Mouse (Mus musculus) MEL (cell line): ENCODE measurements around the gene Gm26602. TPM values are rescaled to one million over a fixed set of nuclear protein-coding genes. Genes with fewer than 3 reads are reported as not detected.
"Not testable (repeated sequence)": the region's sequence is repeated elsewhere in the genome, so short reads cannot be mapped to it uniquely, and the experiment has no call there.

Experiments used
- DNase-seq: peaks from one replicate; pipeline ENCODE4 v3.0.0; 2011; ENCODE audit warnings: low read depth, low spot score
- H3K27ac ChIP-seq: 2 replicates; pipeline ENCODE4 v1.5.1; 2012; ENCODE audit warnings: low read depth, mild to moderate bottlenecking, control low read depth, low read length, moderate library complexity; ENCODE audit not compliant: control insufficient read depth
- H3K27me3 ChIP-seq, 2 experiments: fragments of 150-350 bp in 1 of 2; sonication (generic) in 1 of 2; 2 replicates each; pipeline ENCODE4 v1.6.1; 2012; ENCODE audit warnings: low read length in 2 of 2, mild to moderate bottlenecking in 2 of 2, improper control_type of control experiment in 1 of 2, moderate library complexity in 1 of 2; ENCODE audit not compliant: insufficient read depth in 2 of 2, control insufficient read depth in 1 of 2
- H3K36me3 ChIP-seq, 2 experiments: 2 replicates each; pipeline ENCODE4 v1.6.1; 2012 to 2014; ENCODE audit warnings: low read length in 2 of 2, improper control_type of control experiment in 1 of 2, inconsistent platforms in 1 of 2, mild to moderate bottlenecking in 1 of 2; ENCODE audit not compliant: insufficient read depth in 2 of 2, control insufficient read depth in 1 of 2
- H3K4me1 ChIP-seq, 2 experiments: fragments of 150-350 bp in 1 of 2; sonication (generic) in 1 of 2; 2 replicates each; pipeline ENCODE4 v1.6.1; 2012; ENCODE audit warnings: low read length in 2 of 2, improper control_type of control experiment in 1 of 2, mild to moderate bottlenecking in 1 of 2; ENCODE audit not compliant: insufficient read depth in 2 of 2, control insufficient read depth in 1 of 2
- H3K4me3 ChIP-seq, 2 experiments: fragments of 150-350 bp in 1 of 2; sonication (generic) in 1 of 2; 2 replicates each; pipeline ENCODE4 v1.5.1; 2012; ENCODE audit warnings: low read depth in 2 of 2, low read length in 2 of 2, mild to moderate bottlenecking in 2 of 2, moderate library complexity in 2 of 2, control low read depth in 1 of 2, improper control_type of control experiment in 1 of 2; ENCODE audit not compliant: control insufficient read depth in 1 of 2, insufficient read depth in 1 of 2
- H3K79me2 ChIP-seq: 2 replicates; pipeline ENCODE4 v1.6.1; 2012; ENCODE audit warnings: mild to moderate bottlenecking, low read length, moderate library complexity; ENCODE audit not compliant: control insufficient read depth, poor library complexity, insufficient read depth
- H3K9ac ChIP-seq: 2 replicates; pipeline ENCODE4 v1.6.1; 2012; ENCODE audit warnings: low read depth, mild to moderate bottlenecking, control low read depth, low read length, moderate library complexity; ENCODE audit not compliant: control insufficient read depth, poor library complexity, severe bottlenecking
- H3K9me3 ChIP-seq: fragments of 150-350 bp; sonication (generic); replicated peaks from 2 replicates; pipeline ENCODE4 v1.6.1; 2012; ENCODE audit warnings: mild to moderate bottlenecking, low read length, improper control_type of control experiment, moderate library complexity; ENCODE audit not compliant: insufficient read depth
- BHLHE40 ChIP-seq: IDR thresholded peaks from 2 replicates; pipeline ENCODE4 v1.6.1; 2012; ENCODE audit warnings: low read depth, mild to moderate bottlenecking, inconsistent platforms, low read length, improper control_type of control experiment, borderline replicate concordance
- E2F4 ChIP-seq: IDR thresholded peaks from 2 replicates; pipeline ENCODE4 v1.6.1; 2011; ENCODE audit warnings: low read depth, low read length, improper control_type of control experiment, borderline replicate concordance
- ELF1 ChIP-seq: IDR thresholded peaks from 2 replicates; pipeline ENCODE4 v1.6.1; 2014; ENCODE audit warnings: low read depth, mild to moderate bottlenecking, inconsistent platforms, low read length, improper control_type of control experiment, moderate library complexity
- GABPA ChIP-seq: IDR thresholded peaks from 2 replicates; pipeline ENCODE4 v1.6.1; 2012; ENCODE audit warnings: low read depth, mild to moderate bottlenecking, inconsistent platforms, low read length, improper control_type of control experiment, moderate library complexity
- HCFC1 ChIP-seq: IDR thresholded peaks from 2 replicates; pipeline ENCODE4 v1.6.1; 2012; ENCODE audit warnings: low read depth, mild to moderate bottlenecking, inconsistent platforms, low read length, improper control_type of control experiment, moderate library complexity
- MAFK ChIP-seq: IDR thresholded peaks from 2 replicates; pipeline ENCODE4 v1.6.1; 2011; ENCODE audit warnings: low read depth, mild to moderate bottlenecking, low read length, improper control_type of control experiment, borderline replicate concordance
- MAX ChIP-seq: IDR thresholded peaks from 2 replicates; pipeline ENCODE4 v1.6.1; 2011; ENCODE audit warnings: low read length, improper control_type of control experiment
- MEF2A ChIP-seq: IDR thresholded peaks from 2 replicates; pipeline ENCODE4 v1.6.1; 2014; ENCODE audit warnings: low read depth, mild to moderate bottlenecking, inconsistent platforms, low read length, improper control_type of control experiment; ENCODE audit not compliant: poor library complexity, insufficient replicate concordance, severe bottlenecking; ENCODE audit errors: extremely low read depth
- MYC ChIP-seq: IDR thresholded peaks from 2 replicates; pipeline ENCODE4 v1.6.1; 2011; ENCODE audit warnings: low read depth, mild to moderate bottlenecking, low read length, improper control_type of control experiment, moderate library complexity
- NELFE ChIP-seq: IDR thresholded peaks from 2 replicates; pipeline ENCODE4 v1.6.1; 2011; ENCODE audit warnings: low read depth, low read length, improper control_type of control experiment
- NRF1 ChIP-seq: IDR thresholded peaks from 2 replicates; pipeline ENCODE4 v1.6.1; 2014; ENCODE audit warnings: low read depth, mild to moderate bottlenecking, inconsistent platforms, low read length, improper control_type of control experiment, moderate library complexity; ENCODE audit not compliant: poor library complexity, insufficient read depth, severe bottlenecking
- POLR2AphosphoS2 ChIP-seq: IDR thresholded peaks from 2 replicates; pipeline ENCODE4 v1.6.1; 2011; ENCODE audit warnings: low read length, improper control_type of control experiment
- RAD21 ChIP-seq: IDR thresholded peaks from 2 replicates; pipeline ENCODE4 v1.6.1; 2011; ENCODE audit warnings: mild to moderate bottlenecking, low read depth, low read length, improper control_type of control experiment
- SMC3 ChIP-seq: IDR thresholded peaks from 2 replicates; pipeline ENCODE4 v1.6.1; 2011; ENCODE audit warnings: low read depth, low read length, improper control_type of control experiment
- TAL1 ChIP-seq: IDR thresholded peaks from 2 replicates; pipeline ENCODE4 v1.6.1; 2012; ENCODE audit warnings: mild to moderate bottlenecking, inconsistent platforms, low read length, moderate library complexity, mixed read lengths
- TCF12 ChIP-seq: IDR thresholded peaks from 2 replicates; pipeline ENCODE4 v1.6.1; 2014; ENCODE audit warnings: low read depth, mild to moderate bottlenecking, inconsistent platforms, low read length, improper control_type of control experiment, moderate library complexity
- UBTF ChIP-seq: IDR thresholded peaks from 2 replicates; pipeline ENCODE4 v1.6.1; 2012; ENCODE audit warnings: low read depth, mild to moderate bottlenecking, inconsistent platforms, low read length, improper control_type of control experiment, moderate library complexity, borderline replicate concordance; ENCODE audit not compliant: insufficient read depth
- USF1 ChIP-seq: IDR thresholded peaks from 2 replicates; pipeline ENCODE4 v1.6.1; 2014; ENCODE audit warnings: low read depth, mild to moderate bottlenecking, inconsistent platforms, low read length, improper control_type of control experiment, moderate library complexity
- USF2 ChIP-seq, 2 experiments: IDR thresholded peaks; 2 replicates each; pipeline ENCODE4 v1.6.1; 2011 to 2012; ENCODE audit warnings: improper control_type of control experiment in 2 of 2, low read length in 2 of 2, borderline replicate concordance in 1 of 2, inconsistent platforms in 1 of 2, low read depth in 1 of 2, mild to moderate bottlenecking in 1 of 2; ENCODE audit not compliant: insufficient read depth in 1 of 2
- ZC3H11A ChIP-seq: IDR thresholded peaks from 2 replicates; pipeline ENCODE4 v1.6.1; 2012; ENCODE audit warnings: low read depth, mild to moderate bottlenecking, inconsistent platforms, low read length, improper control_type of control experiment
- ZNF384 ChIP-seq: IDR thresholded peaks from 2 replicates; pipeline ENCODE4 v1.6.1; 2012; ENCODE audit warnings: low read depth, mild to moderate bottlenecking, inconsistent platforms, low read length, improper control_type of control experiment
- polyA plus RNA-seq, 2 experiments: library from polyadenylated mRNA; stranded (reverse) in 1 of 2; unstranded in 1 of 2; fragments of >175 nt in 1 of 2; fragments of >200 nt in 1 of 2; gene quantifications; 2 replicates each; pipeline versions ENCODE4 v1.2.1 to v1.2.4; 2012; ENCODE audit warnings: low replicate concordance in 2 of 2, low read depth in 1 of 2; ENCODE audit not compliant: insufficient read length in 2 of 2, insufficient read depth in 1 of 2, missing spikeins in 1 of 2
- total RNA-seq: library from RNA; depleted of rRNA; stranded (reverse); fragments of 300-350 nt; gene quantifications from 2 replicates; pipeline ENCODE4 v1.2.3, GENCODE M21; 2012

Gene Gm26602
- total and polyA plus RNA-seq, 3 experiments: 4.5 to 10.2 TPM; not detected in 1

DNA sequence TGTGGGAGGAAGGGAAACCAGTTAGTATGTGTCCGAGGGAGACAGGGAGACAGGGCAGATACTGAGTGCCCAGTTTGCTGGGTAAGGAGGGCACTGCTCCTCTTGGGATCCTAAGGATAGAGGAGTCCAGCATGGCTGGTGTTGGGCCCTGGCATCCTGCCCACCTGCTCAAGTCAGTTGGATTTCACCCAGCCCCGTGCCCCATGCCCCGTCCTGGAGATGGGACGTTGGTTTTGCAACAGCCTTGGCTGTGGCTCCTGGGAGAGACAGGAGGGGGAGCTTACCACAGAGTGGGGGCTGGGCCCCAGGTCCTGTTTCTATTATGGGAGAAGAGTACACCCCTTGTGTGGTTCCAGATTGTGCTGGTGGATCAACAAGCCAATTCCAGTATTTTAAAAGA is 26.2 kb upstream of the Gm26602 start:
- TF ChIP-seq MEF2A: no peak
- TF ChIP-seq ELF1: no peak
- no peak for TF ChIP-seq ZC3H11A
- no peak for TF ChIP-seq E2F4
- TF ChIP-seq BHLHE40: no peak
- no peak for TF ChIP-seq MAFK
- no peak for TF ChIP-seq TCF12
- no peak for TF ChIP-seq GABPA
- TF ChIP-seq USF1: no peak
- TF ChIP-seq UBTF: no peak
- no peak for TF ChIP-seq MAX
- TF ChIP-seq NRF1: no peak
- no peak for TF ChIP-seq NELFE
- no peak for TF ChIP-seq TAL1
- no peak for TF ChIP-seq MYC
- Histone ChIP-seq H3K4me3 (peak overlapping the region; percentile 13 to 50; a peak in 2 of 4 replicates), H3K27ac (no peak overlapping the region)

DNA sequence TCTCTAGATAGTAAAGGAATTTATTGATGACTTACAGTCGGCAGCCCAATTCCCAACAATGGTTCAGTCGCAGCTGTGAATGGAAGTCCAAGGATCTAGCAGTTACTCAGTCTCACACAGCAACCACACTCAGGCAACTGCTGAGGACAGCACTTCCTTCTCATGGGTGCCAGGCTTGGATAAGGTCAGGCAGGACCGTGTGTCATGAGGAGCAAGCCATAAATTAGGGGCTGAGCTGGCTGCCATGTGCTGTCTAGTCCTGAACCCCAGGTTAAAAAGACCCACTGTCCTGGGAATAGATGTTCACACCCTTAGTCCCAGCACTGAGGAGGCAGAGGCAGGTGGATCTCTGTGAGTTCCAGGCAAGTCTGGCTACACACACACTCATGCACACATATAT is 25.7 kb upstream of the Gm26602 start:
- H3K4me3 ChIP-seq, DNase-seq, H3K27me3 ChIP-seq, H3K27ac ChIP-seq, H3K79me2 ChIP-seq, H3K9me3 ChIP-seq, H3K9ac ChIP-seq: not testable (repeated sequence)
- Histone ChIP-seq H3K36me3 (peaks cover 0 to 10% of the 10 kb centered on the region in 2 experiments; a peak in 2 of 4 replicates), H3K4me1 (peaks cover 6 to 34% of the 10 kb centered on the region in 2 experiments; a peak in 3 of 4 replicates)

More for the DNA sequence above, 26.2 kb upstream of the Gm26602 start:
- Histone ChIP-seq H3K9ac (peak overlapping the region; percentile 68; the same call in 1 of the 2 replicates), H3K9me3 (no peaks in the 10 kb centered on the region), H3K4me1 (peaks cover 6 to 35% of the 10 kb centered on the region in 2 experiments; a peak in 3 of 4 replicates), H3K79me2 (no peaks in the 10 kb centered on the region), H3K36me3 (peaks cover 0 to 10% of the 10 kb centered on the region in 2 experiments; a peak in 2 of 4 replicates), H3K27me3 (no peaks in the 10 kb centered on the region)
- no peak for DNase-seq

DNA sequence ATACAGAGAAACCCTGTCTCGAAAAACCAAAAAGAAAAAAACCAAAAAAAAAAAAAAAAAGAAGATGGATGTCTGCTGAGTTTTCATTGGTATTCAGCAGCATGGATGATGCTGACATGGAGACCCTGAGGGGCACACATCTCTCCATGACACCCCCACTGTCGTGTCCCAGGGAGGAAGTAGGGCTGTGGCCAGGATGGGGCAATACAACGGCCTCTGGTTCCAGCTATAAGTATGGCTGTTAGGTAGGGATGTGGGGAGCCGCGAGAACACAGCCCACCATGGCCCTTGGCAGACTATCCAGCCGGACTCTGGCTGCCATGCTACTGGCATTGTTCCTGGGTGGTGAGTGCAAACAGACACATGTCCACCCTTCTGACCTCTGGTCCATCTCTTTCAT is 24.6 kb upstream of the Gm26602 start, which contains the start of gene Elane:
Gene Elane (plus strand): TSS at position 194 of the 400 bp plus-strand sequence.
- H3K4me3 ChIP-seq: no peak within 1 kb of the TSS
- peaks cover 6 to 25% of the 10 kb centered on the region in 2 experiments; a peak in 3 of 4 replicates for H3K4me1 ChIP-seq
- no peaks in the 10 kb centered on the region for H3K9me3 ChIP-seq
- H3K79me2 ChIP-seq: no peaks in the 10 kb centered on the region
- no peak within 1 kb of the TSS for H3K27ac ChIP-seq
- H3K9ac ChIP-seq: no peak within 1 kb of the TSS
- H3K27me3 ChIP-seq: no peaks in the 10 kb centered on the region
- peaks cover 0 to 10% of the 10 kb centered on the region in 2 experiments; a peak in 2 of 4 replicates for H3K36me3 ChIP-seq
- no peak for DNase-seq
- TF ChIP-seq USF2 (IDR thresholded peaks at IDR 0.05; ENCODE audit: borderline replicate concordance in 1 of 2, insufficient read depth in 1 of 2, low read depth in 1 of 2, low read length in 2 of 2): no peak
- no peak for TF ChIP-seq RAD21
- TF ChIP-seq TCF12: no peak
- TF ChIP-seq MAX: no peak
- no peak for TF ChIP-seq SMC3
- TF ChIP-seq HCFC1: no peak
- TF ChIP-seq POLR2AphosphoS2: no peak
- TF ChIP-seq ZNF384: 0 out of 2 replicates have a peak, but pooled peaks have one; percentile 2
- no peak for TF ChIP-seq TAL1
